Mouse (Mus musculus): ENCODE data around the gene Sgms1.

- TF ChIP-seq GATA1 (IDR thresholded peaks at IDR 0.05; ENCODE audit: borderline replicate concordance, low read length) (no peak), FLI1 (IDR thresholded peaks at IDR 0.05; ENCODE audit: low read length) (no peak)
Measured at GRCm38 (mm10) chr19:32271455-32272200, 117.9 kb downstream of the Sgms1 start.
